Mouse (Mus musculus) gastrocnemius, postnatal 14 days (tissue): ENCODE results near the gene Serpinb3c. TPM values are rescaled to one million over a fixed set of nuclear protein-coding genes. Genes with fewer than 3 reads are reported as not detected.
"Not testable (repeated sequence)": the region's sequence is repeated elsewhere in the genome, so short reads cannot be mapped to it uniquely, and the experiment has no call there.

Experiments used
- DNase-seq: peaks from one replicate; pipeline ENCODE4 v3.0.0; 2021; ENCODE audit warnings: mixed read lengths
- intact Hi-C: fragments of 180-260 bp; cut with DNase I; formaldehyde crosslinking; loops from one replicate; pipeline ENCODE4 v1.15.1; 2025; ENCODE audit warnings: low total_unique reads
- long read RNA-seq, 2 experiments: library from polyadenylated mRNA; stranded (forward); transcript quantifications; one replicate each; pipeline ENCODE4 v2.0.0; 2021
- total RNA-seq, 2 experiments: library from RNA; stranded (reverse); gene quantifications; 2 replicates each; pipeline ENCODE4 v1.2.3; 2021

Gene Serpinb3c
- total RNA-seq: not detected
- long read RNA-seq, experiment 1: 0 reads
- long read RNA-seq, experiment 2: 0 reads

GRCm38 (mm10) chr1:107278261-107278660, at the start of gene Serpinb3c, which contains the start of gene Serpinb3b:
Gene Serpinb3c, minus strand, starts transcription at chr1:107278371.
Gene Serpinb3b, minus strand, starts transcription at chr1:107278361.
- DNase-seq, intact Hi-C loops: not testable (repeated sequence)

- DNase-seq, intact Hi-C loops: not testable (repeated sequence)
These were observed 35.0 kb downstream of the Serpinb3c start for GRCm38 (mm10) chr1:107243170-107243569.

Other genes starting within 250 kb of the Serpinb3c start
- not detected for gene Serpinb3a, start 226.1 kb downstream of the Serpinb3c start, total RNA-seq
- not detected for gene Serpinb3d, start 194.9 kb downstream of the Serpinb3c start, total RNA-seq
- gene Serpinb3b, start within 50 bp of the Serpinb3c start, total RNA-seq: not detected
- gene Serpinb11, start 82.8 kb upstream of the Serpinb3c start, total RNA-seq: not detected
- not detected for gene Serpinb7, start 121.3 kb upstream of the Serpinb3c start, total RNA-seq
- gene Serpinb2, start 233.1 kb upstream of the Serpinb3c start, total RNA-seq: not detected